Mouse (Mus musculus) frontal cortex, adult (tissue): ENCODE measurements around the gene Plekho1.
A peak's percentile ranks its signal among the peaks of the same experiment; 100 is the strongest.
"Not testable (repeated sequence)": the region's sequence is repeated elsewhere in the genome, so short reads cannot be mapped to it uniquely, and the experiment has no call there.

ENCODE experiments used
- ATAC-seq: cut with Nextera tagmentation; 2 replicates; pipeline ENCODE4 v1.9.2; 2017; ENCODE audit warnings: mild to moderate bottlenecking, moderate library complexity, mixed read lengths; ENCODE audit not compliant: low TSS enrichment

Gene Plekho1

DNA sequence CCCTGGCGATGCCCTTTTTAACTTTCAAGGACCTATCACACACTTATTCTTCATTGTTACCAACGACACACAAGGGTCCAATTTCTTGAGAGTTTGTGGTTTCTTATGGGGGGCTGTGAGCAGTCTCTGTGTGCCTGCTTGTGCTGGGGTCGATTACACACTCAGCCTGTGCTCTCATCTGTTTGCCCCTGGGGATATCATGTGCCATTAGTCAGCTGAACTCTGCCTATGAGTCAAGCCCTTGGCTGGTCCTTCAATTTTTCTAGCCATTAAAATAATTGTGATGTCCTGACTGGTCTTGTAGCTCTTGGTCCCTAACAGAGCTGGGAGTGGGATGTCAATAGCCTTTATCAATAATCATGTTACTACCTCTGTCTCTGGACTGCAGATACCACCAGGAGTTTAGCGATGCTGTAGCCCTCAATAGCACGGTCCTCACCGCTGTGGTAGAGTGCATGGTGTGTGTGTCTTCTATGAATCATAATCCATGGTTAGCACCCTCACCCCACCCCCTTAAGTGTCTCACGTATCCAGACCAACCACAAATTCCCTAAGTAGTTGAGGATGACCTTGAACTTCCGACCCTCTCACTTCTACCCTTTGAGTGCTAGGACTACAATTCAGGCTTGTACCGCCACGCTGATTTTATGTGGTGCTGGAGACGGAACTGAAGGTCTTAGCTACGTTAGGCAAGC is 15.4 kb downstream of the Plekho1 start:
- no peak for ATAC-seq

- ATAC-seq: 0 out of 2 replicates have a peak, but pooled peaks have one; percentile 4
Observed at GRCm38 (mm10) chr3:95978265-95978664, 17.5 kb downstream of the Plekho1 start.

GRCm38 (mm10) chr3:95977587-95977986 is 18.2 kb downstream of the Plekho1 start:
- ATAC-seq: not testable (repeated sequence)

- no peak for ATAC-seq
Observed at GRCm38 (mm10) chr3:95977079-95977478, 18.7 kb downstream of the Plekho1 start.

DNA sequence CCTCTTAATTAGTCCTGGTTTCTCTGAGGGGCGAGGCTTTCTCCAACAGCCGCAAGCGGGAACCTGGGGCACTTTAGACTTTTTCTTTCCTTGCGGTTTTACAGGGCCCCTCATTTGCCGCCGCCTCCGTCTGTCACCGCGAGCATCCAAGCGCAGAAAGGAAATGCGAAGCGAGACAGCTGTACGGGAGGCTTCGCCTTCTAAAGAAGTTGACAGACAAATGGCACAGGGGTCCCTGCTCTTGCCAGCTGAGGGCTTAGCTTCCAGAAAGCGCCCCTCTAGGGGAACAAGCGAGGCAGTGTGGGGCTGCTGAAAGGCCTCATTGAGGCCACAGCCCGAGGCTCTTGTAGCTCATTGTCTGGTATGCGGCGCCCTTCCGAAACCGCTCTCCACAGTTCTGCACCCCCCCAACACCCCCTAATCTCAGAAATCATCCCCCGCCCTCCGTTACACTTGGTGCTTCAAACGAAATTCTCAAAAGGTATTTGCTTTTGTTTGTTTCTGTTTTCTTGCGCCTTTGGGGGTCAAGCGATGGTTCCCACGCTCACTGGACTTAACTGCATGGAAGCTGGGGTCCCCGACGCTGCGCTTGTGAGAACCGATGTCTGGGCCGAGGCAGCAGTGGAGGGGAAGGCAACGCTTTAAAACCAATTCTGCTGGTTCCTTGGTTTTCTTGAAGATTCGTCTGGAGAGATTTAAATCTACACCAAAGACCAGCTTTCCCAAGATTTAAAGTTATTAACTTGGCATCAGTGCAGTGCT is 22.7 kb downstream of the Plekho1 start:
- ATAC-seq: peak; percentile 47; the same call in 1 of the 2 replicates

- no peak for ATAC-seq
Observed at GRCm38 (mm10) chr3:95972251-95972872, 23.4 kb downstream of the Plekho1 start.

- ATAC-seq: not testable (repeated sequence)
Observed at GRCm38 (mm10) chr3:95970661-95971060, 25.1 kb downstream of the Plekho1 start.

DNA sequence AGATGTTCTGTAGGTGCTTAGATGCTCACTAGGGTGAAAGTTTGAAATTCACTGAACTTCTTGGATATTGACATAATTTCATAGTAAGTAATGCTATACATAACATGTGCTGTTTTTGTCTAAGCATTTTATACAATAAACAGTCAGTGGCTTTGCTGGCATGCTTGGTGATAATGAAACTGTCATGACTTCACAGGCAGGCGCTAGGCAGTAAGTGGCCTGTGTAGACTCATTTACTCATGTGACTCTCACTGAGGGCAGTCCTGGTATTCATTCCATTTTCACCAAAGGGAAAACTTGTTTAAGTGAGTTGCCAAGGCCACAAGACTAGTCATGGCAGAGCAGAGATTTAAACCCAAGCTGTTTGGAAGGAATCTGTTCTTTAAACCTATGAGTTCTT is 26.5 kb downstream of the Plekho1 start:
- no peak for ATAC-seq

- peak; percentile 83 for ATAC-seq
Observed at GRCm38 (mm10) chr3:95965518-95966451, 30.0 kb downstream of the Plekho1 start.

GRCm38 (mm10) chr3:95963681-95964080 is 32.1 kb downstream of the Plekho1 start:
- no peak; the same call in 1 of the 2 replicates for ATAC-seq

- ATAC-seq: no peak
Observed at GRCm38 (mm10) chr3:95963230-95963629, 32.6 kb downstream of the Plekho1 start.

DNA sequence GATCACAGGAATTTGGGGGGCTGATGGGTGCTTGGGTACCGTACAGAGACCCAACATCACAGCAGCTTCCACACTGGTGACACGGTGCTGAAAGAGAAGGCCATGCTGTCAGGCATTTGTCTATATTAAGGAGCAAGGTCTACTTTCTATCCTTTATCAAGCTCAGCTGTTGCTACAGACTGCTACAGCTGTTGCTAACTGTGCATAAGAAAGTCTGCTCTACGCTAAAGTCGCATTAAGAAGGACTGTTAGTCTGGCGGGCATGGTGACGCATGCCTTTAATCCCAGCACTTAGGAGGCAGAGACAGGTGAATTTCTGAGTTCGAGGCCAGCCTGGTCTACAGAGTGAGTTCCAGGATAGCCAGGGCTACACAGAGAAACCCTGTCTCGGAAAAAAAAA is 33.6 kb downstream of the Plekho1 start:
- ATAC-seq: not testable (repeated sequence)

DNA sequence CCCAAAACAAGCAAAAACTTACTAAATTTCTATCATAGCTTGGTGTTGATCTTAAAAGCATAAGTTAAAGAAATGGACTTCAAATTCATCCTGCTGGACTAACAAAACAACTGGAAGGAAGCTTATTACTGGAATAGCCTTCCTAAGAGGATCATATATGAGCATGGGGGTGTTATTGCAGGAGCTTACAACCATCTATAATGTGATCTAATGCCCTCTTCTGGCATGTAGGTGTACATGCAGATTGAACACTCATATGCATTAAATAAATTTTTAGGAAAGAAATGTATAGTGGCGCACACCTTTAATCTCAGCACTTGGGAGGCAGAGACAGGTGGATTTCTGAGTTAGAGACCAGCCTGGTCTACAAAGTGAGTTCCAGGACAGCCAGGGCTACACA is 36.0 kb downstream of the Plekho1 start:
- ATAC-seq: no peak

DNA sequence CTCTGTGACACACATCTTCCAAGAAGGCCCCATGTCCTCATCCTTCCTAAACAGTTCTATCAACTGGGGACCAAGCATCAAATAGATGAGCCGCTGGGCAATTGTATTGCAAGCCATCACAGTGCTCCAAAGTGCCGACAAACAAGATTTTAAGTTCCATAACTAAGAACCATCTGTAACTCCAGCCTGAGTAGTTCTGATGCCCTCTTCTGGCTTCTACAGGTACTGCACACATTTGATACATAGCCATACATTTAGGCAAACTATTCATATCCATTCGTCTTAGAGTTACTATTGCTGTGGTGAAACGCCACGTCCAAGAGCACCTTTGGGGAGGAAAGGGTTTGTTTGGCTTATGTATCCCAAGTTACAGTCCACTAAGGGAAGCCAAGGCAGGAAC is 36.7 kb downstream of the Plekho1 start:
- ATAC-seq: no peak

- no peak; the same call in 1 of the 2 replicates for ATAC-seq
Observed at GRCm38 (mm10) chr3:95957359-95958148, 38.2 kb downstream of the Plekho1 start.

- ATAC-seq: no peak
Observed at GRCm38 (mm10) chr3:95955318-95955717, 40.5 kb downstream of the Plekho1 start.

- ATAC-seq: not testable (repeated sequence)
Observed at GRCm38 (mm10) chr3:95954648-95955173, 41.1 kb downstream of the Plekho1 start.

DNA sequence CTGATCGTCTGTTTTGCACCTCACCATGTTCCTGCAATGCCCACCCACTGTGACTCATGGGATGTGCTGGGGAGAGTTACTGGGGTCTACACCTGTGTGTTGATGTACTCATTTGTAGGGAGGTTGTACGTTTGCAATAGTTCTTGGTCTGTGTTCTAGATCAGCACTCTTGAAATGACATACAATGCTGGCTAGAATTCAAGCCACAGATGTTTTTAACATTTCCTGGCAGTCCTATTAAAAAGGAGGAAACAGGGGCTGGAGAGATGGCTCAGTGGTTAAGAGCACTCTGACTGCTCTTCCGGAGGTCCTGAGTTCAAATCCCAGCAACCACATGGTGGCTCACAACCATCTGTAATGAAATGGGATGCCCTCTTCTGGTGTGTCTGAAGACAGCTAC is 42.3 kb downstream of the Plekho1 start:
- ATAC-seq: no peak

- no peak for ATAC-seq
Observed at GRCm38 (mm10) chr3:95953023-95953422, 42.8 kb downstream of the Plekho1 start.

DNA sequence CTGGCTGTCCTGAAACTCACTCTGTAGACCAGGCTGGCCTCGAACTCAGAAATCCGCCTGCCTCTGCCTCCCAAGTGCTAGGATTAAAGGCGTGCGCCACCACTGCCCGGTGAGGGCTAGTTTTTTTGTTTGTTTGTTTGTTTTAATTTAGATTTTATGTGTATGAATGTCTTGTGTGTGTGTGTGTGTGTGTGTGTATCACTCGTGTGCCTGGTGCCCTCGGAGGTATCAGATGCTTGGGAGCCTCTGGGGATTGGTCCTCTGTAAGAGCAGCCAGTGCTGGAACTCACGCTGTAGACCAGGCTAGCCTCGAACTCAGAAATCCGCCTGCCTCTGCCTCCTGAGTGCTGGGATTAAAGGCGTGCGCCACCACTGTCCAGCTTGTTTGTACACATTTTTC is 44.2 kb downstream of the Plekho1 start:
- ATAC-seq: not testable (repeated sequence)
